Mouse (Mus musculus) kidney, adult 10 weeks (tissue): ENCODE measurements around the gene Mrpl27. TPM values are rescaled to one million over a fixed set of nuclear protein-coding genes. Genes with fewer than 3 reads are reported as not detected.

ENCODE experiments used
- polyA plus RNA-seq: library from polyadenylated mRNA; stranded (reverse); fragments of 350-450 nt; fragmentation: Illumina TruSeq; extraction: RNeasy Lipid Tissue Mini Kit (QIAGEN cat#74804); gene quantifications from one replicate; pipeline ENCODE4 v1.2.3, GENCODE M21; 2014; ENCODE audit warnings: low read depth, low replicate concordance

Gene Mrpl27
- polyA plus RNA-seq = 26.8 TPM

DNA sequence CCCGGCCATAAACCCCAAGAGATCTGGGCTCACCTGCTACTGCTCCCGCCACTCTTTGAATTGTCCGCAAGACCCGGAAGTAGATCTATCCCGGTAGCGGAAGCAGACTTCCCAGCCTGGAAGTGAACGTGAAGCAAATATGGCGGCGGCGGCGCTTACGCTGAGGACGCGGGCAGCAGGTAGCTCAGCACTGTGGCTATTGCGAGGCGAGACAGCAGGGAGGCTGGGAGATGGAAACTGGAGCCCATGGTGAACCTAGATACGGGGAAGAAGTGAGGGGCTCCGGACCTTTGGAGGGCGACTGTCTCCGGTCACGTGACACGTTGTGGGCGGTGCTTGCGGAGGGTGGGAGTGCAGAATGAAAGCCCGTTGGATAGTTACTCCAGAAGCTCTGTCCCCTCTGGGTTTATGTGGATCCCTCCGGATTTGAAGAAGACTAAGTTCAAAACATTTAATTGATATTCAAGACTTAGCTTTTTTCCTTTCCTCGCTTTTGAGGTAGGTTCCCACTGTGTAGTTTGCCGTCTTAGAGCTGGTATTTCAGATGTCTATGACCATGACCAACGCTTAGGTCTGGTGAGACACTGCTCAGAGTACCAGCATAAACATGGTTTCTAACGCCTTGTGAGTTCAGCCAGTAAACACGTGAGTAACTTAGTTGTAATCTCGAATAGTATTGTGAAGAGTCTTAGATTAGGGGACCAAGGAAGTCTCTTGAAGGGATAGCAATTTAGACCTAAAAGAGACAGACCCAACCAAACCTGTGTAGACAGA lies at the start of gene Mrpl27, which contains the start of gene Eme1:
Gene Mrpl27 (plus strand): TSS at position 105 of the 774 bp plus-strand sequence.
Gene Eme1 (minus strand): TSS at position 302 of the 774 bp plus-strand sequence.

DNA sequence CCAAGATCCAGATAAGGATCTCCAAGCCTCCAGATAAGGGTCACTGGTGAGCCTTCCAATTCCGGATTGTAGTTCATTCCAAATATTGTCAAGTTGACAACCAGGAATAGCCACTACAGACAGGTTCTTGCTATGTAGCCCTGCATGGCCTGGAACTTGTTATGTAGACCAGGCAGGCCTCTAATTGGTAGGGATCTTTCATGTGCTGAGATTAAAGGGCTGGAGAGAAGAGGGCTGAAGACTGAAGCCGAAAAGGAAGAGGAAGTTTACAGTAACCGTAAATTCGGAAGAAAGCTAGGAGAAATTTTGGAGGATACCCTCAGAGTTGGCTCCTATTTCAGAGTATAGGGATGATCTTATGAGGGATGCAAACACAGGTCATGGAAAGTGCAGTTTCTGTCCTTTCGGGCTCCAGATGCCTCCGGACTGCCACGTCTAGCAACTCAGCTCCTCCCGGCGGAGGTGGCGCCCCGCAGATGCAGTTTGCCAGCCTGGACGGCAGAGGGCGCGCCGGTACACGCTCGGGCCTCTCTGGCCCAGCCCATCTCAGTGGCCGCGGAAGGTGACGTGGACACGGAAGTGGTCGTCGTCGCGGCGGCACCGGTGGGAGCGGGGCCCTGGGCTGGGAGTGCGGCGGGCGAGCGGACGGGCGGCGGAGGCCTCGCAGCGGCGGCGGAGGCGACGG lies 24.2 kb upstream of the Mrpl27 start, which contains the start of gene Lrrc59:
Gene Lrrc59 (plus strand): TSS at position 569 of the 685 bp plus-strand sequence.

GRCm38 (mm10) chr11:94676754-94677606 lies 23.4 kb downstream of the Mrpl27 start, which contains the start of gene Xylt2:
Xylt2 (minus strand) TSS chr11:94677515.

DNA sequence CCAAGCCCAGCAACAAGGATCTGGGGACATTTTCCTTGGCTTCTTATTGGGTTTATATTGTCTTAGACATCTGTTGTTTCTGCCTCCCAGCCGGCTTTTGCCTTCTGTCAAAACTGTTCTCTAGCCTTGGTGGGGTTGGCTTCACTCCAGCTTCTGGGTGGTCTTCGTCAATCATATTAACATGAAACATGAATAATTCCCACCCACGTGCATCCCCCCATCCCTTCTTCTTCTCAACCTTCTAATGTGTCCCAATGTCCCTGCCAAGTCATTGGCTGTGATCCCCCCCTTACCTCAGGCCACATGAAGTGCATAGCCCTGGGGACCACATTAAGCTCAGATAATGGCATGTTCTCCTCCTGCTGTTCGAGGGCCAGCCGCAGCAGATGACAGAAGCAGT lies 50.9 kb downstream of the Mrpl27 start, which contains the start of gene Gm11541:
Gene Gm11541 (minus strand): TSS at position 28 of the 400 bp plus-strand sequence.

Other genes starting within 250 kb of the Mrpl27 start
- not detected for gene Cacna1g, start 179.6 kb upstream of the Mrpl27 start, polyA plus RNA-seq
- not detected for gene Spata20, start 167.6 kb upstream of the Mrpl27 start, polyA plus RNA-seq
- gene Epn3, start 153.8 kb upstream of the Mrpl27 start, polyA plus RNA-seq = 1.8 TPM
- 0.40 TPM for gene Mycbpap, start 132.0 kb upstream of the Mrpl27 start, polyA plus RNA-seq
- 5.1 TPM for gene Rsad1, start 104.5 kb upstream of the Mrpl27 start, polyA plus RNA-seq
- gene Chad, start 88.7 kb upstream of the Mrpl27 start, polyA plus RNA-seq = not detected
- 12.4 TPM for gene Acsf2, start 51.9 kb upstream of the Mrpl27 start, polyA plus RNA-seq
- 35.2 TPM for gene Lrrc59, start 24.0 kb upstream of the Mrpl27 start, polyA plus RNA-seq
- not detected for gene Eme1, start 197 bp downstream of the Mrpl27 start, polyA plus RNA-seq
- 0.93 TPM for gene Xylt2, start 23.7 kb downstream of the Mrpl27 start, polyA plus RNA-seq
- gene Gm11541, start 50.7 kb downstream of the Mrpl27 start, polyA plus RNA-seq = not detected
- not detected for gene Cdc34b, start 88.0 kb downstream of the Mrpl27 start, polyA plus RNA-seq
- gene Tmem92, start 128.9 kb downstream of the Mrpl27 start, polyA plus RNA-seq = not detected